Mouse (Mus musculus): Measurements from ENCODE around the gene B3galt1. TPM values are rescaled to one million over a fixed set of nuclear protein-coding genes. Genes with fewer than 3 reads are reported as not detected.

B3galt1 gene
- 1.5 and 1.6 TPM in 2 replicates for polyA plus RNA-seq (2011; ENCODE audit: insufficient read depth, insufficient read length, low read depth, missing spikeins)

DNA sequence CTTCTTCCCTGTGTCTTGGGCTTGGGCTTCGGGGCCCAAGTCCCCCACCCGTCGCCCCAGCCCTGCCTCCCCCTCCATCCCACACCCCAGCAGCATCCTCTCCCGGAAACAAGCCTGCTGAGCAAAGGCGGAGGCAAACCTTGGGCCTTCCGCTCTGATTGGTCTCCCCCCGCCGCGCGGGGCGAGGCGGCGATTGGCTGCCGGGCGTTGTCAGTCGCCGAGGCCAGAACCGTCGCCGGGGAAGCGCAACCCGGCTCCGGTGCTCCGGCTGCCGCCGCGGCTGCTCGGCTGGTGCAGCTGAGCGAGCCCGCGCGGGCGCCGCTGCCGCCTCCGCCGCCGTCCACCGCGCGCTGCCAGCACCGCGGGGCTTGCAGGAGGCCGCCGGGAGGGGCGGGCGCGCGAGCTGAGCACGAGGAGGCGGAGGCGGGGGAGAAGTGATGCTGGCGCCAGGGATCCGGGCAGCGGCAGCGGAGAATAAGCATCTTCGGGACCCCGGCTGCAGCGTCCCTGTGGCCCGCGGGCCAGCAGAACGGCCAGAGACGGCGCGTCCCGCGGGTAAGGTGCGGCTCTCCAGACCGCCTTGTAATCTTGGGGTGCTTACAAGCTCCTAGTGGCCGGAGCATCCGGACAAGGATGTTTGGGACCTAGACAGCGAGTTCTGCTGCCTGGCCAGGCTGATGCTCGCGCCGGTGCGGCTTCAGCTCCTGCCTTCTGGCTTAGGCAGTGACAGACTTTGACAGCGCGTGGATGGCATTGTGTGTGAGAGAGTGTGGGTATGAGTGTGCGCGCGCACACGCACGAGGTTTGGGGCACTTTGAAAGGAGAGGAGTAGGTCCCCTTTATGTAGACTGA is at the start of gene B3galt1:
B3galt1 (plus strand) TSS at position 392 of the 852 bp plus-strand sequence.
- Histone ChIP-seq H3K4me3 (ENCODE audit: low read depth, low read length) (peak within 1 kb of the TSS; percentile 91), H3K9ac (ENCODE audit: low read depth, poor library complexity, severe bottlenecking) (peak within 1 kb of the TSS; percentile 66), H3K36me3 (ENCODE audit: control insufficient read depth, insufficient read depth, low read length, poor library complexity, severe bottlenecking) (no peaks in the 10 kb centered on the region), H3K27me3 (ENCODE audit: control insufficient read depth, insufficient read depth, low read length, poor library complexity, severe bottlenecking) (no peaks in the 10 kb centered on the region), H3K27ac (ENCODE audit: insufficient read depth, low read length) (no peak within 1 kb of the TSS), H3K9me3 (replicated peaks; ENCODE audit: control insufficient read depth, insufficient read depth, low read length, poor library complexity, severe bottlenecking) (no peaks in the 10 kb centered on the region), H3K4me1 (ENCODE audit: control insufficient read depth, insufficient read depth, low read length) (no peaks in the 10 kb centered on the region)
- TF ChIP-seq POLR2A (IDR thresholded peaks at IDR 0.05; ENCODE audit: insufficient read depth, low read length) (no peak), CTCF (IDR thresholded peaks at IDR 0.05; ENCODE audit: low read depth, low read length) (no peak), EP300 (IDR thresholded peaks at IDR 0.05; ENCODE audit: insufficient read depth, low read depth, low read length) (no peak)

DNA sequence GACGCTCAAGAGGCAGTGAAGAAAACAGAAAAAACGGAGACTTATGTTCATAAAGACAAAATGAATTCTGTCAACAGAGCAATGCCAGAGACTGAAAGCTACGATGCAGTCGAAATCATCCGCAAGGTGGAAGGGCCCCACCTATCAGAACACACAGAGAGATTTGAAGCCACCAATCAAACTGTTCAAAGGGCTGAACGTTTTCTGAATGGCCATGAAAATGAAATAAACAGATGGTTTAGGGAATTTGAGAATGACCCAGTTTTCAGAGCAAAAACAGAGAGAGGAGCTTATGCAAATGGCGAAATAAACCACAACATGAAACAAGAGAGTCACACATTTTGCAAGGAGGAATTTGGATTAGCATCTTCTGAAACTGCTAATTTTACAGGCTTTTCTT is 49.3 kb upstream of the B3galt1 start:
- Histone ChIP-seq H3K9ac (ENCODE audit: low read depth, poor library complexity, severe bottlenecking) (no peak overlapping the region), H3K36me3 (ENCODE audit: control insufficient read depth, insufficient read depth, low read length, poor library complexity, severe bottlenecking) (no peaks in the 10 kb centered on the region), H3K4me1 (ENCODE audit: control insufficient read depth, insufficient read depth, low read length) (no peaks in the 10 kb centered on the region), H3K9me3 (replicated peaks; ENCODE audit: control insufficient read depth, insufficient read depth, low read length, poor library complexity, severe bottlenecking) (no peaks in the 10 kb centered on the region), H3K4me3 (ENCODE audit: low read depth, low read length) (no peak overlapping the region), H3K27me3 (ENCODE audit: control insufficient read depth, insufficient read depth, low read length, poor library complexity, severe bottlenecking) (no peaks in the 10 kb centered on the region), H3K27ac (ENCODE audit: insufficient read depth, low read length) (no peak overlapping the region)
- no peak for TF ChIP-seq EP300 (IDR thresholded peaks at IDR 0.05; ENCODE audit: insufficient read depth, low read depth, low read length)
- no peak for TF ChIP-seq POLR2A (IDR thresholded peaks at IDR 0.05; ENCODE audit: insufficient read depth, low read length)
- no peak for TF ChIP-seq CTCF (IDR thresholded peaks at IDR 0.05; ENCODE audit: low read depth, low read length)

- Histone ChIP-seq H3K27me3 (ENCODE audit: control insufficient read depth, insufficient read depth, low read length, poor library complexity, severe bottlenecking) (no peaks in the 10 kb centered on the region), H3K9ac (ENCODE audit: low read depth, poor library complexity, severe bottlenecking) (no peak overlapping the region), H3K27ac (ENCODE audit: insufficient read depth, low read length) (no peak overlapping the region), H3K4me1 (ENCODE audit: control insufficient read depth, insufficient read depth, low read length) (no peaks in the 10 kb centered on the region), H3K36me3 (ENCODE audit: control insufficient read depth, insufficient read depth, low read length, poor library complexity, severe bottlenecking) (no peaks in the 10 kb centered on the region), H3K9me3 (replicated peaks; ENCODE audit: control insufficient read depth, insufficient read depth, low read length, poor library complexity, severe bottlenecking) (no peaks in the 10 kb centered on the region), H3K4me3 (ENCODE audit: low read depth, low read length) (no peak overlapping the region)
- TF ChIP-seq CTCF (IDR thresholded peaks at IDR 0.05; ENCODE audit: low read depth, low read length) (no peak), POLR2A (IDR thresholded peaks at IDR 0.05; ENCODE audit: insufficient read depth, low read length) (no peak), EP300 (IDR thresholded peaks at IDR 0.05; ENCODE audit: insufficient read depth, low read depth, low read length) (no peak)
Observed at GRCm38 (mm10) chr2:67535347-67535746, 30.3 kb upstream of the B3galt1 start.

- H3K27ac ChIP-seq (ENCODE audit: insufficient read depth, low read length): no peak overlapping the region
- no peaks in the 10 kb centered on the region for H3K9me3 ChIP-seq (replicated peaks; ENCODE audit: control insufficient read depth, insufficient read depth, low read length, poor library complexity, severe bottlenecking)
- no peak overlapping the region for H3K9ac ChIP-seq (ENCODE audit: low read depth, poor library complexity, severe bottlenecking)
- no peak overlapping the region for H3K4me3 ChIP-seq (ENCODE audit: low read depth, low read length)
- TF ChIP-seq EP300 (IDR thresholded peaks at IDR 0.05; ENCODE audit: insufficient read depth, low read depth, low read length): no peak
- TF ChIP-seq POLR2A (IDR thresholded peaks at IDR 0.05; ENCODE audit: insufficient read depth, low read length): no peak
- TF ChIP-seq CTCF (IDR thresholded peaks at IDR 0.05; ENCODE audit: low read depth, low read length): no peak
- no peaks in the 10 kb centered on the region for H3K36me3 ChIP-seq (ENCODE audit: control insufficient read depth, insufficient read depth, low read length, poor library complexity, severe bottlenecking)
- H3K4me1 ChIP-seq (ENCODE audit: control insufficient read depth, insufficient read depth, low read length): no peaks in the 10 kb centered on the region
- no peaks in the 10 kb centered on the region for H3K27me3 ChIP-seq (ENCODE audit: control insufficient read depth, insufficient read depth, low read length, poor library complexity, severe bottlenecking)
Observed at GRCm38 (mm10) chr2:67539426-67539825, 26.2 kb upstream of the B3galt1 start.

DNA sequence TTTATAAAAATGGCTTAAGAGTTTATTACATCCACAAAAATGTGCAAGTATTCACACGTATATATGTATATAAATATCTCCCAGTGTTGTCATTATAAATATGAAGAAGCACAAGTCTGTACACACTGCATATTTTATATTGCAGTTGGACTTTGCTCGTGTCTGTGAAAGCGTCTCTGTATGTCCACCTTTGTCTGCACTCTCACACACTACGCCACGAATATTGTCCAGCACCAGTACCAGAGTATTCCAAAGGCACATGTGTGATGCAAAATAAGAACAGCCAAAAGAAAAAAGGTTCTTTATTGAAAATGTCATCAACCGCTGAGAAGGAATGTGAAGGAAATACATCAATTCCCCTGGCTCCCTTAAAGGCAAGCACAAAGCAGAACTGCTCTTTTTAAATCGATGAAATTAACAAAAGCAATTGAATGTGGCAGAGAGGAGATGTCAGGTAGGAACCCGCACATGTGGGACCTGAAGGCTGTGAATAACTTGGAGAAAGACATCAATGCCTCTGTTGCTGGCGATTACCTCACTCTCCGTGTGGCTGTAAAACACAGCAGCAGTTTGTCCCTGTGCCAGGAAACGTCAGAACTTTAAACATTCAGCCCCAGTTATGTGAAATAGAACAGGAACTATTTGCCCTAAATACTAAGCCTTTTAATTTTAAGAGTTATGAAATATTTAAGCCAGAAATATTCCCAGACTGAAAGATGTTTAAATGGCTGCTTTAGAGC is 23.5 kb upstream of the B3galt1 start:
- no peaks in the 10 kb centered on the region for H3K4me1 ChIP-seq (ENCODE audit: control insufficient read depth, insufficient read depth, low read length)
- H3K27ac ChIP-seq (ENCODE audit: insufficient read depth, low read length): no peak overlapping the region
- H3K36me3 ChIP-seq (ENCODE audit: control insufficient read depth, insufficient read depth, low read length, poor library complexity, severe bottlenecking): no peaks in the 10 kb centered on the region
- H3K9ac ChIP-seq (ENCODE audit: low read depth, poor library complexity, severe bottlenecking): no peak overlapping the region
- TF ChIP-seq EP300 (IDR thresholded peaks at IDR 0.05; ENCODE audit: insufficient read depth, low read depth, low read length) (no peak), CTCF (IDR thresholded peaks at IDR 0.05; ENCODE audit: low read depth, low read length) (no peak), POLR2A (IDR thresholded peaks at IDR 0.05; ENCODE audit: insufficient read depth, low read length) (no peak)
- H3K4me3 ChIP-seq (ENCODE audit: low read depth, low read length): no peak overlapping the region
- H3K27me3 ChIP-seq (ENCODE audit: control insufficient read depth, insufficient read depth, low read length, poor library complexity, severe bottlenecking): no peaks in the 10 kb centered on the region
- no peaks in the 10 kb centered on the region for H3K9me3 ChIP-seq (replicated peaks; ENCODE audit: control insufficient read depth, insufficient read depth, low read length, poor library complexity, severe bottlenecking)
